Mouse (Mus musculus) urinary bladder, postnatal 25 days (tissue): ENCODE data around the gene Zfp37.
A peak's percentile ranks its signal among the peaks of the same experiment; 100 is the strongest.
"Not testable (repeated sequence)": the region's sequence is repeated elsewhere in the genome, so short reads cannot be mapped to it uniquely, and the experiment has no call there.

Experiments used
- DNase-seq: peaks from one replicate; pipeline ENCODE4 v3.0.0; 2022; ENCODE audit warnings: low spot score

Gene Zfp37

DNA sequence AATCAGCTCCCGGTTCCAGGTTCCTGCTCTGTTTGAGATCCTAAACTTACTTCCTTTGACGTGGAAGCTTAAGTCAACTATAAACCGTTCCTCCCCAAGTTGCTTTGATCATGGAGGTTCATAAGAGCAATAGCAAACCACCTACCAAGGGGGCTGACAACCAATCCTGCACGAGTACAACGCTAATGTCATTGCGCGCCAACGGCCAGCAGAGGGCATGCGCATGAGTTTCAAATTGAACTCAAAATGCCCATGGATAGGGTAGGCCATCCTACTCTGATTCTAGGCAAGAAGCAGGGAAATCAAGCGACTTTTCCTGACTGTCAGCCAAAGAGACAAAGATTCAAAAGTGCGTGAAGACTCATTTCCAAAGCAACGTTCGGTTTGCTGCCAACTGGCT, at the start of gene Zfp37:
TSS of gene Zfp37 (minus strand) at position 279 of the 400 bp plus-strand sequence.
- DNase-seq, result no peak

- DNase-seq, result no peak
Measured at GRCm38 (mm10) chr4:62278081-62278480, 47.2 kb upstream of the Zfp37 start.

GRCm38 (mm10) chr4:62277222-62277621, 46.4 kb upstream of the Zfp37 start:
- no peak for DNase-seq

- DNase-seq, result no peak
Measured at GRCm38 (mm10) chr4:62276642-62277041, 45.8 kb upstream of the Zfp37 start.

GRCm38 (mm10) chr4:62274841-62275536, 44.1 kb upstream of the Zfp37 start:
- no peak for DNase-seq

DNA sequence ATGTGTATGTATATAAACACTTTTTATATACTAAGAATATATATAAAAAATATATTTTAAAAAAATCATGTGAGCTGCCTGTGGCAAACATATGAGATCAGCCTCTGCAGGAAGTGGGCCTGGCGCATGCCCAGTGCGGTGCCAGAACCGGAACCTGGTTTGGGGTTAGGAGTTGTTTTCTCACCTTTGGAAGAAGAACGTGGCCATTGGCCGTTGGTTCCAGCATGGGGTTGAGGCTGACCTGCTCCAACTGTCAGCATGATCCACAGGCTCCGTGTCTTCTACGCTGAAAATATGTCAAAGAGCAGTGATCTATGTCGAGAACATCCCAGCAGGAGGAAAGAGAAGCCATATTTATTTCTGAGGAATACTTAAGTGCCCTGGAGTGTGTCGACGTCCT, 43.1 kb upstream of the Zfp37 start:
- DNase-seq, result no peak

DNA sequence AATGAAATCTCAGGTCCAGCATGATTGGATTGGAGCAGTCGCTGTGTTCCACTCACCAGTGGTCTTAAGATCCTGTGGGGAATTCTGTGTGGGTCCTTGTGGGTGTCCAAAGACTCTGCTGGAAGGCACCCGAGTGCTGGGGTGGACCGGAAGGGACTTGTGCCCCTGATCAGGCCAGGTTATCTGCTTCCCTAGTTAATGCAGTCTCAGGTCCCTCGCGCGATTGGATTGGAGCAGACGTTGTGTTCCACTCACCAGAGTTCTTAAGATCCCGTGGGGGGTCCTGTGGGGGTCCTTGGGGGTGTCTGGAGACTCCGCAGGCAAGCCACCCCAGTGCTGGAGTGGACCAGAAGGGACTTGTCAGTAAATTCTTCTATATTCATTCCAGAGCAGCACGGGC, 41.8 kb upstream of the Zfp37 start:
- no peak for DNase-seq

DNA sequence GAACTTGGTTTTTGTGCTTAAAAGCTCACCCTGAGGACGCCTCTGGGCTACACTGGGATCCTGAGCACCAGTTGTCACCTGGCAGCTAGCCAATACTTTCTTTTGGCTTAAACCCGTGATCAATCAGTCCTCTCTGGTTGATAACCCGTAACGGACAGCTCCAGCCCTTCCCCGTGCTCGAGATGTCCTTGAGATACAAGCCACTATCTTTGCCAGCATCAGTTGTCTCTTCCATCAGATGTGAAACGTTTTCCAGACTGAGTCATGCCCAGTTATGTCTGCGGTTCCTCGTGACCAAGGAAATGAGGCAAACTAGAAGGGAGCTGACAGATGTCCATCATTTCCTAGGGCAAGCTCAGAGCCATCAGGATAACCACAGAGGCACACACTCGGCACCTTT, 36.3 kb upstream of the Zfp37 start:
- no peak for DNase-seq

GRCm38 (mm10) chr4:62266016-62266415, 35.2 kb upstream of the Zfp37 start:
- DNase-seq, result not testable (repeated sequence)

- DNase-seq, result no peak
Measured at GRCm38 (mm10) chr4:62265154-62265836, 34.4 kb upstream of the Zfp37 start.

GRCm38 (mm10) chr4:62263133-62263844, 32.4 kb upstream of the Zfp37 start:
- DNase-seq, result no peak

DNA sequence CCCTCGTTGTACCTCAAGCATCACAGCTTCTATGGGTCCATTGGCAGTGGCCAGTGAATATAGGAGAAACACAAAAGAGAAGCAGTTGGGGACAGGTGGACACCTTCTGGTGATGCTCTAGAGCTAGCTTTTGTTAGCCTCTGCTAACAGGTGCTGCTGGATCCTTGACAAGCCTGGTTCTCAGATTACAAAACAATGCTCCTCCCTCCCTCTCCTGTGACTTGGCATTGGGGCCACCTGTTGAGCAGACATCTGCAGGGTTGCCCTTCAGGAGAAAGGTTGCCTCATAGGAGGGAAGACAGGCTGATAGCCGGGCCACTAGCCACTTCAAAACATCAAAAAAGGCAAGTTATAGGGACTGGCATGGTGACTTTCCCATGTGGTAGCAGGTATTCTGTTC, 31.4 kb upstream of the Zfp37 start, which contains the start of gene Slc31a2:
TSS of gene Slc31a2 (plus strand) at position 287 of the 400 bp plus-strand sequence.
- DNase-seq, result no peak

- DNase-seq, result peak; percentile 36
Measured at GRCm38 (mm10) chr4:62256931-62257330, 26.1 kb upstream of the Zfp37 start.

- DNase-seq, result no peak
Measured at GRCm38 (mm10) chr4:62254551-62254950, 23.7 kb upstream of the Zfp37 start.

DNA sequence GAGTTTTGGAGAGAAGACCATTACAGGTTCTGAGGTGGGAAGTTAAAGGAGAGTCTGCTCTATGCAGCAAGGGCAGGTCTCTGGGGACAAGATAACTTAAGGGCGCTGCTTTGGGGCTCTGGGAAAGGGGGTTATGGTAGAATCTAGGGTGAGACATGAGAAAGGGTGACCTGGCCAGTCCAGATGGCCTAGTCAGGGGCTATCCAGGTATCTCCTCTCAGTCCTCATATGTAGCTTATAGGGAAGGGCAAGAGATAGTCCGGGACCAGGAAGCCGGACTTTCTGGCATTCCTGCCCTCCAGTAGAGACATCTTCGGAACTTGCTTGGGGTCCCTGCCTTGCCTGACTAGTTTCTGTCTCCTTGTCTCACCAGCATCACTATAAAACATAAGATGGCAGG, 20.9 kb upstream of the Zfp37 start:
- no peak for DNase-seq

DNA sequence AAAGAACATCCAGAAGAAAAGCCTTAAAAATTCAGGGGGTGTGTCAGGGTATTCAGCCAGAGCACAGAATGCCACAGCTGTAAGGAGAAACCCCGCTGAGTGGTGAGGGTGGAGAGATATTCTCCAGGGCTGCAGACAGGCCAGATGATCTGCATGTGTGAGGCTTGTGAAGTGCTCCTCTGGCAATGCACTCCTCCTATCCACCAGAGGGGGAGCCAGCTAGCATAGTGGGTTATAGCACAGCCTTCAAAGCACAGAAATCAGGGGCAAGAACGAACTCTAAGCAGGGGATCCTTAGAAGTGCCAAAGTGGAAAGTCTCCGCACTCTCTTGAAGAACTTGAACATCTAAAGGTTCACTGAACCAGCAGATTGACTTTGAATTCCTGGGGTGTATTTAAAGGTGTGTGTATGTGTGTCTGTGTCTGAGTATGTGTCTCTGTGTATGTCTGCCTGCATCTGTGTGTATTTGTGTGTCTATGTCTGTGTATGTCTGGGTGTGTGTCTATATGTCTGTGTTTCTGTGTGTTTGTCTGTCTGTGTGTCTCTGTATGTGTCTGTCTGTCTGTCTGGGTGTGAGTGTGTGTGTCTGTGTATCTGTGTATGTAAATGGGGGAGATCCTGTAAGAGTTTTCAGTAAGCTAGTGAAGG, 20.2 kb upstream of the Zfp37 start:
- DNase-seq, result no peak

DNA sequence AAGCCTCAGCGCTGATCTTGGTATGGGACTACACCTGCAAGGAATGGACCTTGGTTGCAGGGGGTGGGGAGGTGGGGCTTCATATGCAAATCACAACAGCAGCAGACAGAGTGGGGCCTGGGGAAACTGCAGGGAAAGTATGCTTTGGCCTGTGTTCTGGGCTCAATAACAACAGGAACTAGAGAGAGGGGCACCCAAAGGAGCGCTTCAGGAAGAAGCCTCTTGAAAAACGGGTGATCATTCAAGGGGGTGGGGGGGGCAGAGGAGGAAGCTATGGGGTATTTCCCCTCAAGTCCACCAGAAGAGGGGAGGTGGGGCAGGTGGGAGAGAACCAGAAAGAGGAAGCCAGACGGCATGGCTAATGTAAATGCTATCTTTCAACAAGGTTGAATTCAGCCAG, 17.5 kb upstream of the Zfp37 start:
- no peak for DNase-seq

- no peak for DNase-seq
Measured at GRCm38 (mm10) chr4:62240586-62240985, 9.7 kb upstream of the Zfp37 start.

DNA sequence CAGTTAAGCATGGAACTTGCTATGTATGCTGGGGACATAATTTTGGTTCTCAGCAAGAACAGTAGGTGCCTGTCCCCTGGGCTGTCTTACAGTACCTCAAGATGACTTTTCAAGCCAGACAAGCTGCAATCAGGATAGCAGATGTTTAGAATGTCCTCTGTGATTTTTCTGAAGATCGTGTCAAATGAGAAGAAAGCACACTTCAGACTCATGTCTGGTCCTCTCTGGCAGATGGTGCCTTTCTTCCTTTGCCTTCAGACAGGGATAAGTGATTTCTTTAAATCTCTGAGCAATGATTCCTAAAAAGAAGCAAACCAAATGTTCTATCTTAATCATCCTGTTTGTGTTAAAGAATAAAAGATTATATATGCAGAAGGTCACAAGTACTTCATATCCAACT, 694 bp downstream of the Zfp37 start:
- DNase-seq, result no peak

DNA sequence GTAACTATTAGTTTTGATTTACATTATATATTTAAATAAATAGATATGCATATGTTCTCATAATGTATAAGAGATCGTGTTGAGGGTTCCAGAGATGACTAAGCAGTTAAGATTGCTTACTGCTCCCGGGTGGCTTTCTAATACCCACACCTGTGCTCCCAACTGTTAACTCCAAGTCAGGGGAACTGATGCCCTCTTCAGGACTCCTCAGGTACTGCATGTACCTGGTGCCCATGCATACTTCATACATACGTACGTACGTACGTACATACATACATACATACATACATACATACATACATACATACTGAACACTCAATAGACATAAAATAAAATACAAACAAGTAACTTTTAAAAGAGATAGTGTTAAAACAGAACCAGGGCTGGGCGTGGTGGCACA, 1.4 kb downstream of the Zfp37 start:
- DNase-seq, result no peak

DNA sequence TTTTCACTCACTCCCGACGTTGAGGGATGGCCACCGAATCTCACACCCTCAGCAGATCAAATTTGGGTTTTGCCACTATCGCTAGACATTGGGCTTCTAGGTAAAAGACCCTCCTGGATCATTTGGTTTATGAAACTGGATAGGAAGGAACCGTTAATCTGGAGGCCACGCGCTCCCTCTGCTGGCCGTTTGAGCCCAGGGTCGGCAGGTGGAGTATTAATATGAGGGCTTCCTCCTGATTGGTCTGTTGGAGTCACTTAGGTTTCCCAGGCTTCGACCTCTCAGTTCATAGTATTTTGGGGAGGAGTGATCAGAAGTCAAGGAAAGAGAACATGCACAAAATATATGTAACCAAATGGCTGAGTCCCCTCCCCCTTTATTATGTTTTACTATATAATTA, 2.5 kb downstream of the Zfp37 start:
- peak; percentile 42 for DNase-seq

- DNase-seq, result no peak
Measured at GRCm38 (mm10) chr4:62213490-62213889, 17.4 kb downstream of the Zfp37 start.

DNA sequence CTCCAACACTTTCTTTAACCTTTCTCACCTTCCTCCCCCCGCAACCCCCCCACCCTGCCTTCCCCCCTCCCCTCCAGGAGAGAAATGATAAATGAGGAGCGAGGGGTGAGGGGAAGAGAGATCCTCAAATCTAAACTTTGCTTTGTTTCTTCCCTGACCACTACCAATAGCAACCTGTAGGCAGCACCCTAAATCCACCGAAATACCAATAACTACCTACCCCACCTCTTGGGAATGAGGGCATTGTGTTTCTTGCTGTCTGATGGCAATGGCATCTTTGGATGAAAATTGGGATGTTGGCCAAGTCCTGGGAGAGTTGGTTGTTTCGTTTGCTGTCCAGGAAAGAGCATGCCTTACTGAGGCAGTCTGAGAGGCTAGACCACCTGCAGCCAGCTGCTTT, 20.8 kb downstream of the Zfp37 start:
- DNase-seq, result no peak
